Mouse (Mus musculus) neural tube, embryonic 12.5 days (tissue): ENCODE measurements around the gene Met. TPM values are rescaled to one million over a fixed set of nuclear protein-coding genes. Genes with fewer than 3 reads are reported as not detected.

Experiments
- ATAC-seq: fragments of 200-750 bp; cut with Nextera tagmentation; 2 replicates; pipeline ENCODE4 v1.8.0; 2017; ENCODE audit warnings: low read depth, mild to moderate bottlenecking, moderate TSS enrichment, moderate library complexity; ENCODE audit not compliant: low FRiP score
- H3K27ac ChIP-seq: fragments of 300-500 bp; sonication (generic); 2 replicates; pipeline ENCODE4 v1.5.1; 2016
- H3K27me3 ChIP-seq: fragments of 300-500 bp; sonication (generic); replicated peaks from 2 replicates; pipeline ENCODE4 v1.6.1; 2016; ENCODE audit warnings: mild to moderate bottlenecking
- H3K36me3 ChIP-seq: fragments of 300-500 bp; sonication (generic); 2 replicates; pipeline ENCODE4 v1.6.1; 2016; ENCODE audit warnings: mild to moderate bottlenecking
- H3K4me1 ChIP-seq: fragments of 300-500 bp; sonication (generic); 2 replicates; pipeline ENCODE4 v1.6.1; 2016
- H3K4me2 ChIP-seq: fragments of 300-500 bp; sonication (generic); replicated peaks from 2 replicates; pipeline ENCODE4 v1.6.1; 2016; ENCODE audit warnings: mild to moderate bottlenecking
- H3K4me3 ChIP-seq: fragments of 300-500 bp; sonication (generic); 2 replicates; pipeline ENCODE4 v1.5.1; 2016
- H3K9ac ChIP-seq: fragments of 300-500 bp; sonication (generic); 2 replicates; pipeline ENCODE4 v1.6.1; 2016; ENCODE audit warnings: mild to moderate bottlenecking
- H3K9me3 ChIP-seq: fragments of 300-500 bp; sonication (generic); 2 replicates; pipeline ENCODE4 v1.6.1; 2016; ENCODE audit warnings: mild to moderate bottlenecking
- WGBS: fragments of 180-500 bp; shearing (Covaris S2); methylation state at CpG from one replicate; pipeline ENCODE4 v1.1.7; 2016; 5-methylcytosine and 5-hydroxymethylcytosine counted together
- polyA plus RNA-seq: library from polyadenylated mRNA; unstranded; fragments of >200 nt; fragmentation: Nextera tagmentation; extraction: Ambion mirVana; gene quantifications from 2 replicates; pipeline ENCODE4 v1.2.1, GENCODE M21; 2016

Met gene
- polyA plus RNA-seq, 1 experiment from 2014 or later: 5.3 TPM

GRCm38 (mm10) chr6:17468993-17469392 is 5.4 kb downstream of the Met start:
- WGBS: 92% methylated on average over 5 of the region's 5 CpGs
- no peak overlapping the region for H3K9ac ChIP-seq
- H3K27ac ChIP-seq: no peak overlapping the region
- peaks cover 9% of the 10 kb centered on the region; the same call in 1 of the 2 replicates for H3K27me3 ChIP-seq
- H3K4me1 ChIP-seq: peaks cover 4% of the 10 kb centered on the region; the same call in 1 of the 2 replicates
- no peaks in the 10 kb centered on the region for H3K36me3 ChIP-seq
- ATAC-seq: no peak
- H3K9me3 ChIP-seq: no peaks in the 10 kb centered on the region
- H3K4me3 ChIP-seq: no peak overlapping the region
- no peak overlapping the region for H3K4me2 ChIP-seq

DNA sequence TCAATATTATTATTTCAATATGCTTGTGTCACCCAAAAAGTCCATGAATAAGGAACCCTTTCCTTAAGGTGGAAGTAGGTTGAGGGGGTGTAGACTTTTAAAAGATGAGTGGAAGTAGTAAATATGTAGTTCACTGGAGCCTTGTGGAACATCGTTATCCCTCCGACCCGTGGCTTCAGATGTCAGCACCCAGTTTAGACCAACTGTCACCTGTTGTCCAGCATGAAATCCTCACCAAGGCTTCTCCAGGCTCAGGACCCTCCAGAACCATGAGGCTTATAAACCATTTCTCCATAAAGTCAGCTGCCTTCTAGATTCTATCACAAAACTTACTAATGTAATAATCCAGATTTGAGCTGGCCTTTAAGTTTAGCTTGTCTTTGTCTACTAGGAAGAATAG is 9.5 kb downstream of the Met start:
- no peaks in the 10 kb centered on the region for H3K27me3 ChIP-seq
- H3K9me3 ChIP-seq: no peaks in the 10 kb centered on the region
- ATAC-seq: no peak
- H3K4me2 ChIP-seq: no peak overlapping the region
- no peaks in the 10 kb centered on the region for H3K4me1 ChIP-seq
- H3K27ac ChIP-seq: no peak overlapping the region
- 93% methylated on average over 3 of the region's 3 CpGs for WGBS
- H3K4me3 ChIP-seq: no peak overlapping the region
- no peaks in the 10 kb centered on the region for H3K36me3 ChIP-seq
- no peak overlapping the region for H3K9ac ChIP-seq

GRCm38 (mm10) chr6:17477823-17478222 is 14.2 kb downstream of the Met start:
- ATAC-seq: no peak
- Histone ChIP-seq H3K4me2 (no peak overlapping the region), H3K27me3 (no peaks in the 10 kb centered on the region), H3K4me3 (no peak overlapping the region), H3K4me1 (no peaks in the 10 kb centered on the region), H3K9ac (no peak overlapping the region), H3K27ac (no peak overlapping the region), H3K36me3 (no peaks in the 10 kb centered on the region), H3K9me3 (no peaks in the 10 kb centered on the region)
- 43% methylated on average over 1 of the region's 1 CpGs for WGBS

DNA sequence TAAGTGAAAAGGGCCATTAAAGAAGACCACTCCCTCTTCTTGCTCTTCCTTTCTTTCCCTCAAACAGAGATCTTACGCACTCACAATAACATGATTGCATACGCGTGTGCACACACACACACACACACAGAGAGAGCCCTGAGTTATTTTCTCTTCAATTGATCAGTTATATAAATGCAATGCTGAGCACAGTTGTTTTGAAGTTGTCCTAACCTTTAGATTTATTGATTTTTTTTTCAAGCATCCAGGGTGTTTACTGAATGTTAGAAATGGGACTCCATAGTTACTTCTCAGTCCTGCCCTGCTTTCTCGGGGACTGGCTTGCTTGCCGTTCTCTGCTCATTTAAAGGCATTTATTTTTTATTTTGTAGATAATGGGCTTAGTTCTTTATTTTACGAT is 14.7 kb downstream of the Met start:
- no peaks in the 10 kb centered on the region for H3K4me1 ChIP-seq
- ATAC-seq: no peak
- H3K36me3 ChIP-seq: no peaks in the 10 kb centered on the region
- H3K4me3 ChIP-seq: no peak overlapping the region
- no peak overlapping the region for H3K9ac ChIP-seq
- no peaks in the 10 kb centered on the region for H3K9me3 ChIP-seq
- WGBS: 86% methylated on average over 6 of the region's 6 CpGs
- no peak overlapping the region for H3K4me2 ChIP-seq
- H3K27me3 ChIP-seq: no peaks in the 10 kb centered on the region
- H3K27ac ChIP-seq: no peak overlapping the region

GRCm38 (mm10) chr6:17478838-17479570 is 15.4 kb downstream of the Met start:
- Histone ChIP-seq H3K4me3 (no peak overlapping the region), H3K4me2 (no peak overlapping the region), H3K27me3 (no peaks in the 10 kb centered on the region), H3K27ac (no peak overlapping the region), H3K36me3 (no peaks in the 10 kb centered on the region), H3K4me1 (no peaks in the 10 kb centered on the region), H3K9ac (no peak overlapping the region), H3K9me3 (no peaks in the 10 kb centered on the region)
- WGBS: 78% methylated on average over 10 of the region's 10 CpGs
- ATAC-seq: no peak

- no peaks in the 10 kb centered on the region for H3K36me3 ChIP-seq
- H3K27me3 ChIP-seq: no peaks in the 10 kb centered on the region
- no peak overlapping the region for H3K4me2 ChIP-seq
- no peak overlapping the region for H3K27ac ChIP-seq
- 77% methylated on average over 4 of the region's 4 CpGs for WGBS
- H3K4me3 ChIP-seq: no peak overlapping the region
- H3K9me3 ChIP-seq: no peaks in the 10 kb centered on the region
- ATAC-seq: no peak
- H3K9ac ChIP-seq: no peak overlapping the region
- no peaks in the 10 kb centered on the region for H3K4me1 ChIP-seq
These were observed 17.5 kb downstream of the Met start for GRCm38 (mm10) chr6:17481068-17481467.

DNA sequence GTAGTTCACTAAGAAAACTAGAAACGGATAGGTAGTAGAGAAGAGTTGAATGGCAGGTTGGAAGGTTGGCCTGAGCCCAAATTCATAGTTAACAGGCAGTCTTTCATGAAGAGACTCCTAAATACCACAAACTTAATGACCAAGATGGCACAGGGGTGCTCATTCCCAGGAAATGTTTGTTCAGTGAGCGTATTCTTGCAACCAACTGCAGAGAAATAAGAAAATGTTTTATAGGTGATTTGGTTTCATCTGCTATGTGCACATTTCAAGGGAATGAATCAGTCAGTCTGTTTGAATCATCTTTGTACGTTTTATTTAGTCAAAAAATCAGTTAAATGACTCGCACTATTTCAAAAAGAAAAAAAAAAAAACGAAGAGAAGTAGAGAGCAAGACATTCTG is 21.6 kb downstream of the Met start:
- no peak overlapping the region for H3K27ac ChIP-seq
- WGBS: 87% methylated on average over 5 of the region's 5 CpGs
- H3K4me3 ChIP-seq: no peak overlapping the region
- H3K4me1 ChIP-seq: no peaks in the 10 kb centered on the region
- H3K9ac ChIP-seq: no peak overlapping the region
- no peaks in the 10 kb centered on the region for H3K36me3 ChIP-seq
- no peaks in the 10 kb centered on the region for H3K27me3 ChIP-seq
- no peaks in the 10 kb centered on the region for H3K9me3 ChIP-seq
- no peak for ATAC-seq
- H3K4me2 ChIP-seq: no peak overlapping the region

DNA sequence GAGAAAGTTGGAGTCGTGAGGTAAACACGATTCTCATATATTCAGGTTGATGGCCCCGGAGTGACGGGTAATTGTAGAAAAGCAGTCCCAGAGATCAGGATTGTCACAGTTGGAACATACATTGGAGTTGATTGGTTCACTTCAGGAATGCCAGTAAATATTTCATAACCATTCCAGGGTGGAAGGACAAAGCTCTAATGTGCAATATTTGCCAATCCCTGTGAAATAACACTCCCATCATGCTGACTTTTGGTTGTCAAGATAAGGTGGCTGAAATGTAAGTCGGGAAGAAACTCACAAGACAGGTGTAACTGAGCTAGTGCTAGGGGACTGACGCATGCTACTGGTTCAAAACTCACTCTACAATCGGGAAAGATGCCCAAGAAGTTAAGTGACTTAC is 22.2 kb downstream of the Met start:
- ATAC-seq: no peak
- 94% methylated on average over 7 of the region's 7 CpGs for WGBS
- H3K9me3 ChIP-seq: no peaks in the 10 kb centered on the region

GRCm38 (mm10) chr6:17488291-17488817 is 24.8 kb downstream of the Met start:
- H3K4me1 ChIP-seq: no peaks in the 10 kb centered on the region
- no peak for ATAC-seq
- no peaks in the 10 kb centered on the region for H3K36me3 ChIP-seq
- H3K9me3 ChIP-seq: no peaks in the 10 kb centered on the region
- 82% methylated on average over 2 of the region's 2 CpGs for WGBS
- H3K9ac ChIP-seq: no peak overlapping the region
- no peak overlapping the region for H3K4me3 ChIP-seq
- no peak overlapping the region for H3K27ac ChIP-seq
- no peak overlapping the region for H3K4me2 ChIP-seq
- no peaks in the 10 kb centered on the region for H3K27me3 ChIP-seq

More for the DNA sequence above, 22.2 kb downstream of the Met start:
- Histone ChIP-seq H3K4me1 (no peaks in the 10 kb centered on the region), H3K4me3 (no peak overlapping the region), H3K36me3 (no peaks in the 10 kb centered on the region), H3K4me2 (no peak overlapping the region), H3K27ac (no peak overlapping the region), H3K9ac (no peak overlapping the region), H3K27me3 (no peaks in the 10 kb centered on the region)

- H3K4me2 ChIP-seq: no peak overlapping the region
- no peaks in the 10 kb centered on the region for H3K36me3 ChIP-seq
- no peak for ATAC-seq
- H3K9ac ChIP-seq: no peak overlapping the region
- H3K27ac ChIP-seq: no peak overlapping the region
- no peaks in the 10 kb centered on the region for H3K9me3 ChIP-seq
- WGBS: 67% methylated on average over 2 of the region's 2 CpGs
- no peaks in the 10 kb centered on the region for H3K27me3 ChIP-seq
- H3K4me3 ChIP-seq: no peak overlapping the region
- H3K4me1 ChIP-seq: no peaks in the 10 kb centered on the region
These were observed 27.2 kb downstream of the Met start for GRCm38 (mm10) chr6:17490786-17491185.

DNA sequence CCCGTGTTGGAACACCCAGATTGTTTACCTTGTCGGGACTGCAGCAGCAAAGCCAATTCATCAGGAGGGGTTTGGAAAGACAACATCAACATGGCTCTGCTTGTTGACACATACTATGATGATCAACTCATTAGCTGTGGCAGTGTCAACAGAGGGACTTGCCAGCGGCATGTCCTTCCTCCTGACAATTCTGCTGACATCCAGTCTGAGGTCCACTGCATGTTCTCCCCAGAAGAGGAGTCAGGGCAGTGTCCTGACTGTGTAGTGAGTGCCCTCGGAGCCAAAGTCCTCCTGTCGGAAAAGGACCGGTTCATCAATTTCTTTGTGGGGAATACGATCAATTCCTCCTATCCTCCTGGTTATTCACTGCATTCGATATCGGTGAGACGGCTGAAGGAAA is 27.9 kb downstream of the Met start:
- H3K4me1 ChIP-seq: no peaks in the 10 kb centered on the region
- no peak overlapping the region for H3K9ac ChIP-seq
- H3K9me3 ChIP-seq: no peaks in the 10 kb centered on the region
- no peak overlapping the region for H3K4me2 ChIP-seq
- no peak overlapping the region for H3K27ac ChIP-seq
- no peaks in the 10 kb centered on the region for H3K36me3 ChIP-seq
- no peaks in the 10 kb centered on the region for H3K27me3 ChIP-seq
- no peak for ATAC-seq
- 89% methylated on average over 10 of the region's 10 CpGs for WGBS
- H3K4me3 ChIP-seq: no peak overlapping the region

DNA sequence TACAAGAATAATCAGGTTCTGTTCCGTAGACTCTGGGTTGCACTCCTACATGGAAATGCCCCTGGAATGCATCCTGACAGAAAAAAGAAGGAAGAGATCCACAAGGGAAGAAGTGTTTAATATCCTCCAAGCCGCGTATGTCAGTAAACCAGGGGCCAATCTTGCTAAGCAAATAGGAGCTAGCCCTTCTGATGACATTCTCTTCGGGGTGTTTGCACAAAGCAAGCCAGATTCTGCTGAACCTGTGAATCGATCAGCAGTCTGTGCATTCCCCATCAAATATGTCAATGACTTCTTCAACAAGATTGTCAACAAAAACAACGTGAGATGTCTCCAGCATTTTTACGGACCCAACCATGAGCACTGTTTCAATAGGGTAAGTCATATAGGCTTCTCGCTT is 28.5 kb downstream of the Met start:
- Histone ChIP-seq H3K9me3 (no peaks in the 10 kb centered on the region), H3K27me3 (no peaks in the 10 kb centered on the region), H3K27ac (no peak overlapping the region), H3K4me2 (no peak overlapping the region), H3K36me3 (no peaks in the 10 kb centered on the region), H3K4me3 (no peak overlapping the region), H3K4me1 (no peaks in the 10 kb centered on the region), H3K9ac (no peak overlapping the region)
- no peak for ATAC-seq
- WGBS: 95% methylated on average over 8 of the region's 8 CpGs

- H3K4me2 ChIP-seq: no peak overlapping the region
- H3K36me3 ChIP-seq: no peaks in the 10 kb centered on the region
- H3K27ac ChIP-seq: no peak overlapping the region
- no peaks in the 10 kb centered on the region for H3K4me1 ChIP-seq
- ATAC-seq: no peak
- WGBS: 96% methylated on average over 1 of the region's 1 CpGs
- no peaks in the 10 kb centered on the region for H3K27me3 ChIP-seq
- no peaks in the 10 kb centered on the region for H3K9me3 ChIP-seq
- H3K4me3 ChIP-seq: no peak overlapping the region
- H3K9ac ChIP-seq: no peak overlapping the region
These were observed 31.8 kb downstream of the Met start for GRCm38 (mm10) chr6:17495413-17495812.
